Mouse (Mus musculus): ENCODE results near the gene Adam4. TPM values are rescaled to one million over a fixed set of nuclear protein-coding genes. Genes with fewer than 3 reads are reported as not detected.

Gene Adam4
- polyA plus RNA-seq, 1 experiment from 2014 or later, result 0.09 TPM

Other genes with a start within 250 kb of the Adam4 start
- gene Slc8a3, start 88.8 kb downstream of the Adam4 start, polyA plus RNA-seq (2015; fragmentation: Nextera tagmentation; extraction: Ambion mirVana), result 0.05 TPM in 1 of 2 replicates, not detected in the other
- gene Gm4787, start 42.5 kb downstream of the Adam4 start, polyA plus RNA-seq (2015; fragmentation: Nextera tagmentation; extraction: Ambion mirVana), result 0.06 and 0.07 TPM in 2 replicates
- 132 and 143 TPM in 2 replicates for gene Cox16, start 63.2 kb upstream of the Adam4 start, polyA plus RNA-seq (2015; fragmentation: Nextera tagmentation; extraction: Ambion mirVana)
- 13.0 and 13.8 TPM in 2 replicates for gene Gm20498, start 111.0 kb upstream of the Adam4 start, polyA plus RNA-seq (2015; fragmentation: Nextera tagmentation; extraction: Ambion mirVana)
- gene Synj2bp, start 111.0 kb upstream of the Adam4 start, polyA plus RNA-seq (2015; fragmentation: Nextera tagmentation; extraction: Ambion mirVana), result 14.8 and 15.4 TPM in 2 replicates
- gene Adam21, start 146.5 kb upstream of the Adam4 start, polyA plus RNA-seq (2015; fragmentation: Nextera tagmentation; extraction: Ambion mirVana), result not detected in 2 replicates
- gene Med6, start 173.1 kb upstream of the Adam4 start, polyA plus RNA-seq (2015; fragmentation: Nextera tagmentation; extraction: Ambion mirVana), result 22.8 and 24.9 TPM in 2 replicates
- 0.11 TPM in 1 of 2 replicates, not detected in the other for gene Ttc9, start 209.3 kb upstream of the Adam4 start, polyA plus RNA-seq (2015; fragmentation: Nextera tagmentation; extraction: Ambion mirVana)